Mouse (Mus musculus) lung, embryonic 16.5 days (tissue): ENCODE measurements around the gene Mmp15. TPM values are rescaled to one million over a fixed set of nuclear protein-coding genes. Genes with fewer than 3 reads are reported as not detected.
"Not testable (repeated sequence)": the region's sequence is repeated elsewhere in the genome, so short reads cannot be mapped to it uniquely, and the experiment has no call there.

Experiments
- ATAC-seq: fragments of 200-750 bp; cut with Nextera tagmentation; 2 replicates; pipeline ENCODE4 v1.8.0; 2017; ENCODE audit warnings: low read depth, mild to moderate bottlenecking, moderate library complexity
- H3K27ac ChIP-seq: fragments of 300-500 bp; sonication (generic); 2 replicates; pipeline ENCODE4 v1.5.1; 2014; ENCODE audit warnings: mild to moderate bottlenecking, control low read depth, low read length
- H3K27me3 ChIP-seq: fragments of 300-500 bp; sonication (generic); 2 replicates; pipeline ENCODE4 v1.6.1; 2014; ENCODE audit warnings: low read depth, low read length, mixed read lengths; ENCODE audit not compliant: control insufficient read depth, insufficient read depth
- H3K36me3 ChIP-seq: fragments of 300-500 bp; sonication (generic); 2 replicates; pipeline ENCODE4 v1.6.1; 2014; ENCODE audit warnings: low read length; ENCODE audit not compliant: control insufficient read depth, insufficient read depth
- H3K4me1 ChIP-seq: fragments of 300-500 bp; sonication (generic); replicated peaks from 2 replicates; pipeline ENCODE4 v1.6.1; 2014; ENCODE audit warnings: low read length, mixed read lengths; ENCODE audit not compliant: control insufficient read depth, insufficient read depth
- H3K4me2 ChIP-seq: fragments of 300-500 bp; sonication (generic); 2 replicates; pipeline ENCODE4 v1.6.1; 2014; ENCODE audit warnings: low read depth, low read length, control low read depth
- H3K4me3 ChIP-seq: fragments of 300-500 bp; sonication (generic); 2 replicates; pipeline ENCODE4 v1.5.1; 2014; ENCODE audit warnings: mild to moderate bottlenecking, low read length, control low read depth
- H3K9ac ChIP-seq: fragments of 300-500 bp; sonication (generic); 2 replicates; pipeline ENCODE4 v1.6.1; 2014; ENCODE audit warnings: low read length, control low read depth
- H3K9me3 ChIP-seq: fragments of 300-500 bp; sonication (generic); 2 replicates; pipeline ENCODE4 v1.6.1; 2016; ENCODE audit warnings: low read length; ENCODE audit not compliant: control insufficient read depth
- WGBS: fragments of 180-500 bp; shearing (Covaris S2); extraction: QIAGEN DNeasy Blood & Tissue Kit; methylation state at CpG from one replicate; pipeline ENCODE4 v1.1.7; 2014; 5-methylcytosine and 5-hydroxymethylcytosine counted together
- polyA plus RNA-seq: library from polyadenylated mRNA; unstranded; fragments of >200 nt; fragmentation: Nextera tagmentation; extraction: Ambion mirVana; gene quantifications from 2 replicates; pipeline ENCODE4 v1.2.1, GENCODE M21; 2015

Gene Mmp15
- polyA plus RNA-seq, 1 experiment from 2014 or later, result 13.1 TPM

- WGBS, result 49% methylated on average over 20 of the region's 20 CpGs
- Histone ChIP-seq H3K4me2 (peak overlapping the region; percentile 46), H3K27ac (no peak overlapping the region), H3K9ac (peak overlapping the region; percentile 60; the same call in 1 of the 2 replicates), H3K36me3 (peaks cover 6% of the 10 kb centered on the region), H3K4me3 (peak overlapping the region; percentile 18; the same call in 1 of the 2 replicates), H3K4me1 (peaks cover 7% of the 10 kb centered on the region), H3K9me3 (no peaks in the 10 kb centered on the region), H3K27me3 (no peaks in the 10 kb centered on the region)
- peak; percentile 81 for ATAC-seq
Observed at GRCm38 (mm10) chr8:95369581-95370326, 17.7 kb downstream of the Mmp15 start.

GRCm38 (mm10) chr8:95373389-95374002 is 21.4 kb downstream of the Mmp15 start:
- 57% methylated on average over 12 of the region's 12 CpGs for WGBS
- peaks cover 6% of the 10 kb centered on the region for H3K36me3 ChIP-seq

GRCm38 (mm10) chr8:95374429-95374828 is 22.4 kb downstream of the Mmp15 start:
- H3K4me1 ChIP-seq, result peaks cover 20% of the 10 kb centered on the region
- 83% methylated on average over 3 of the region's 3 CpGs for WGBS

More at GRCm38 (mm10) chr8:95373389-95374002, 21.4 kb downstream of the Mmp15 start:
- Histone ChIP-seq H3K27me3 (no peaks in the 10 kb centered on the region), H3K9ac (no peak overlapping the region), H3K4me2 (no peak overlapping the region), H3K27ac (no peak overlapping the region), H3K9me3 (no peaks in the 10 kb centered on the region), H3K4me3 (no peak overlapping the region), H3K4me1 (peaks cover 22% of the 10 kb centered on the region)
- no peak for ATAC-seq

GRCm38 (mm10) chr8:95375374-95375930 is 23.4 kb downstream of the Mmp15 start:
- H3K36me3 ChIP-seq, result peaks cover 6% of the 10 kb centered on the region
- no peaks in the 10 kb centered on the region for H3K9me3 ChIP-seq
- H3K4me2 ChIP-seq, result no peak overlapping the region
- no peak overlapping the region for H3K27ac ChIP-seq
- no peak for ATAC-seq
- peaks cover 16% of the 10 kb centered on the region for H3K4me1 ChIP-seq
- H3K27me3 ChIP-seq, result no peaks in the 10 kb centered on the region
- no peak overlapping the region for H3K9ac ChIP-seq
- 78% methylated on average over 7 of the region's 7 CpGs for WGBS
- no peak overlapping the region for H3K4me3 ChIP-seq

More at GRCm38 (mm10) chr8:95374429-95374828, 22.4 kb downstream of the Mmp15 start:
- Histone ChIP-seq H3K4me2 (no peak overlapping the region), H3K27ac (no peak overlapping the region), H3K36me3 (peaks cover 6% of the 10 kb centered on the region), H3K4me3 (no peak overlapping the region), H3K9ac (no peak overlapping the region), H3K9me3 (no peaks in the 10 kb centered on the region), H3K27me3 (no peaks in the 10 kb centered on the region)
- ATAC-seq, result no peak

- Histone ChIP-seq H3K4me2 (no peak overlapping the region), H3K36me3 (peaks cover 4% of the 10 kb centered on the region), H3K27ac (no peak overlapping the region), H3K4me1 (peaks cover 16% of the 10 kb centered on the region), H3K9ac (no peak overlapping the region), H3K9me3 (no peaks in the 10 kb centered on the region), H3K27me3 (no peaks in the 10 kb centered on the region), H3K4me3 (no peak overlapping the region)
- WGBS, result 73% methylated on average over 12 of the region's 12 CpGs
- no peak for ATAC-seq
Observed at GRCm38 (mm10) chr8:95376309-95376999, 24.4 kb downstream of the Mmp15 start.

- H3K4me2 ChIP-seq, result no peak overlapping the region
- no peaks in the 10 kb centered on the region for H3K27me3 ChIP-seq
- no peak overlapping the region for H3K4me3 ChIP-seq
- H3K27ac ChIP-seq, result peak overlapping the region; percentile 89
- H3K4me1 ChIP-seq, result peaks cover 16% of the 10 kb centered on the region
- peaks cover 2% of the 10 kb centered on the region for H3K36me3 ChIP-seq
- no peaks in the 10 kb centered on the region for H3K9me3 ChIP-seq
- H3K9ac ChIP-seq, result no peak overlapping the region
- no peak for ATAC-seq
- 46% methylated on average over 4 of the region's 4 CpGs for WGBS
Observed at GRCm38 (mm10) chr8:95377101-95377500, 25.0 kb downstream of the Mmp15 start.

GRCm38 (mm10) chr8:95377863-95378291 is 25.8 kb downstream of the Mmp15 start:
- Histone ChIP-seq H3K36me3 (no peaks in the 10 kb centered on the region), H3K9me3 (no peaks in the 10 kb centered on the region), H3K4me1 (peaks cover 16% of the 10 kb centered on the region), H3K27me3 (no peaks in the 10 kb centered on the region), H3K4me3 (no peak overlapping the region), H3K27ac (peak overlapping the region; percentile 89), H3K9ac (0 out of 2 replicates have a peak overlapping the region, but pooled peaks have one; percentile 2), H3K4me2 (peak overlapping the region; percentile 34)
- 7% methylated on average over 7 of the region's 7 CpGs for WGBS
- ATAC-seq, result peak; percentile 86

GRCm38 (mm10) chr8:95378928-95379327 is 26.9 kb downstream of the Mmp15 start:
- ATAC-seq, H3K27ac ChIP-seq, H3K9ac ChIP-seq, H3K4me2 ChIP-seq, H3K27me3 ChIP-seq, H3K4me3 ChIP-seq, H3K9me3 ChIP-seq, H3K36me3 ChIP-seq: not testable (repeated sequence)
- 91% methylated on average over 11 of the region's 11 CpGs for WGBS
- peaks cover 16% of the 10 kb centered on the region for H3K4me1 ChIP-seq

GRCm38 (mm10) chr8:95380953-95381352 is 28.9 kb downstream of the Mmp15 start:
- no peak overlapping the region for H3K27ac ChIP-seq
- no peak overlapping the region for H3K4me3 ChIP-seq
- H3K27me3 ChIP-seq, result no peaks in the 10 kb centered on the region
- 0 out of 2 replicates have a peak, but pooled peaks cover 2% of the 10 kb centered on the region for H3K9me3 ChIP-seq
- peaks cover 16% of the 10 kb centered on the region for H3K4me1 ChIP-seq
- no peaks in the 10 kb centered on the region for H3K36me3 ChIP-seq
- H3K4me2 ChIP-seq, result no peak overlapping the region
- no peak for ATAC-seq
- no peak overlapping the region for H3K9ac ChIP-seq
